Mouse (Mus musculus): ENCODE measurements around the gene 2210011C24Rik.

- no peak for TF ChIP-seq CTCF (conservative IDR thresholded peaks at IDR 0.05; ENCODE audit: low read length)
- no peak for TF ChIP-seq POU5F1 (IDR thresholded peaks at IDR 0.05; ENCODE audit: borderline replicate concordance, low read length)
- no peak for TF ChIP-seq NANOG (IDR thresholded peaks at IDR 0.05; ENCODE audit: borderline replicate concordance, low read length)
Observed at GRCm38 (mm10) chr8:83999825-84000224, 12.1 kb downstream of the 2210011C24Rik start.
